Mouse (Mus musculus): ENCODE results near the gene A2ml1. TPM values are rescaled to one million over a fixed set of nuclear protein-coding genes. Genes with fewer than 3 reads are reported as not detected.
"Not testable (repeated sequence)": the region's sequence is repeated elsewhere in the genome, so short reads cannot be mapped to it uniquely, and the experiment has no call there.

A2ml1 gene
- total RNA-seq (2021), result not detected
- long read RNA-seq, experiment 1, result 0 reads
- long read RNA-seq, experiment 2, result 0 reads

- intact Hi-C loops (cut with DNase I), result no loop called here
- no peak for DNase-seq
These were observed at the start of gene A2ml1 for GRCm38 (mm10) chr6:128581508-128581907. A2ml1 (minus strand) TSS chr6:128581608.

- peak; percentile 29 to 56 for DNase-seq
- intact Hi-C loops (cut with DNase I), result loop anchor here (2.0 kb wide), 1 partner anchor 125 kb away; no protein-coding TSS in a partner anchor
These were observed 48.6 kb upstream of the A2ml1 start for GRCm38 (mm10) chr6:128629771-128630739.

GRCm38 (mm10) chr6:128625246-128625645 lies 43.8 kb upstream of the A2ml1 start:
- intact Hi-C loops (cut with DNase I); DNase-seq: not testable (repeated sequence)

- no peak for DNase-seq
- intact Hi-C loops (cut with DNase I), result no loop called here
These were observed 43.0 kb upstream of the A2ml1 start for GRCm38 (mm10) chr6:128624425-128624824.

- intact Hi-C loops (cut with DNase I); DNase-seq: not testable (repeated sequence)
These were observed 42.0 kb upstream of the A2ml1 start, which contains the start of gene Klrb1a for GRCm38 (mm10) chr6:128623433-128623832. Klrb1a (minus strand) TSS chr6:128623533.

- no peak for DNase-seq
- intact Hi-C loops (cut with DNase I), result no loop called here
These were observed 41.3 kb upstream of the A2ml1 start for GRCm38 (mm10) chr6:128622733-128623132.

GRCm38 (mm10) chr6:128606350-128606749 lies 24.9 kb upstream of the A2ml1 start:
- DNase-seq, result no peak
- intact Hi-C loops (cut with DNase I), result no loop called here

GRCm38 (mm10) chr6:128604512-128604911 lies 23.1 kb upstream of the A2ml1 start:
- DNase-seq, result peak in 1 of 2 experiments; percentile 7
- intact Hi-C loops (cut with DNase I), result loop anchor here (5.0 kb wide), 1 partner anchor 148 kb away; no protein-coding TSS in a partner anchor

GRCm38 (mm10) chr6:128602463-128603201 lies 21.2 kb upstream of the A2ml1 start:
- intact Hi-C loops (cut with DNase I), result loop anchor here (5.0 kb wide), 1 partner anchor 150 kb away; no protein-coding TSS in a partner anchor
- no peak for DNase-seq

GRCm38 (mm10) chr6:128602026-128602425 lies 20.6 kb upstream of the A2ml1 start:
- intact Hi-C loops (cut with DNase I), result loop anchor here (5.0 kb wide), 1 partner anchor 150 kb away; no protein-coding TSS in a partner anchor

GRCm38 (mm10) chr6:128599555-128599954 lies 18.1 kb upstream of the A2ml1 start:
- intact Hi-C loops (cut with DNase I), result no loop called here
- peak in 1 of 2 experiments; percentile 6 for DNase-seq

More at GRCm38 (mm10) chr6:128602026-128602425, 20.6 kb upstream of the A2ml1 start:
- no peak for DNase-seq

- no peak for DNase-seq
- intact Hi-C loops (cut with DNase I), result no loop called here
These were observed 17.0 kb upstream of the A2ml1 start for GRCm38 (mm10) chr6:128598256-128599047.

GRCm38 (mm10) chr6:128597121-128597522 lies 15.7 kb upstream of the A2ml1 start:
- peak; percentile 9 to 33 for DNase-seq
- intact Hi-C loops (cut with DNase I), result no loop called here

- intact Hi-C loops (cut with DNase I), result no loop called here
- DNase-seq, result no peak
These were observed 13.2 kb upstream of the A2ml1 start for GRCm38 (mm10) chr6:128594651-128595050.

- no peak for DNase-seq
- intact Hi-C loops (cut with DNase I), result no loop called here
These were observed 8.0 kb upstream of the A2ml1 start for GRCm38 (mm10) chr6:128589426-128589825.

- intact Hi-C loops (cut with DNase I), result no loop called here
- DNase-seq, result no peak
These were observed 6.2 kb upstream of the A2ml1 start for GRCm38 (mm10) chr6:128587619-128588018.

- DNase-seq, result no peak
- intact Hi-C loops (cut with DNase I), result no loop called here
These were observed 4.3 kb upstream of the A2ml1 start for GRCm38 (mm10) chr6:128585642-128586245.

GRCm38 (mm10) chr6:128584070-128584660 lies 2.8 kb upstream of the A2ml1 start:
- peak in 1 of 2 experiments; percentile 21 for DNase-seq
- intact Hi-C loops (cut with DNase I), result no loop called here

GRCm38 (mm10) chr6:128577301-128577700 lies 4.1 kb downstream of the A2ml1 start:
- DNase-seq, result no peak
- intact Hi-C loops (cut with DNase I), result no loop called here

Data from heart, postnatal 14 days (tissue).